Mouse (Mus musculus) bone marrow macrophage, adult 2 months (primary cell): ENCODE measurements around the gene Gm27021. TPM values are rescaled to one million over a fixed set of nuclear protein-coding genes. Genes with fewer than 3 reads are reported as not detected.

ENCODE experiments used
- H3K27ac ChIP-seq: 2 replicates; pipeline ENCODE4 v1.5.1; 2012; ENCODE audit warnings: low read depth, low read length; ENCODE audit not compliant: insufficient read depth
- H3K4me1 ChIP-seq: 2 replicates; pipeline ENCODE4 v1.6.1; 2012; ENCODE audit warnings: low read length; ENCODE audit not compliant: control insufficient read depth, insufficient read depth
- H3K4me3 ChIP-seq: 2 replicates; pipeline ENCODE4 v1.5.1; 2012; ENCODE audit warnings: mild to moderate bottlenecking, low read length, moderate library complexity; ENCODE audit not compliant: insufficient read depth
- CTCF ChIP-seq: IDR thresholded peaks from 2 replicates; pipeline ENCODE4 v1.5.1; 2012; ENCODE audit warnings: low read depth, mild to moderate bottlenecking, low read length, moderate library complexity
- POLR2A ChIP-seq: IDR thresholded peaks from 2 replicates; pipeline ENCODE4 v1.6.1; 2012; ENCODE audit warnings: mild to moderate bottlenecking, low read depth, low read length, borderline replicate concordance
- polyA plus RNA-seq: library from polyadenylated mRNA; stranded (reverse); fragments of >200 nt; gene quantifications from 2 replicates; pipeline ENCODE4 v1.2.4, GENCODE M21; 2012; ENCODE audit not compliant: missing spikeins, insufficient read depth, insufficient read length

Gm27021 gene
- polyA plus RNA-seq, 1 experiment = not detected

DNA sequence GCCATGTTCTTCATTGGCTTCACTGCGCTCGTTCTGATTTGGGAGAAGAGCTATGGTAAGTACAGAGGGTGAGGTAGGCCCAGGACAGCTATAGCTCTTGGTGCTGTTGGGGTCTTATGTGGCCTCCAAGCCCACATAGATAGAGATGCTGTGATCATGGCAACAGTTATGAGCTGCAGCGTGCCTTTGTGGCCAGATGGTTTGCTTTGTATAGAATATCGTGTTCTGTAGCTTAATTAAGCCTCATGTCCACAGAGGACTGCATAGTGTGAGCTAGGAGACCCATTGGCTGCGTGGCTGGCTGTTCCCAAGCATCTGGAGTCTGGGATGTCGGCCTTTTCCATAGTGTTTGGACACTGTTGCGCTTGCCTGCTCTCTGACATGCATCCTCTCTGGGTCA lies 5.4 kb upstream of the Gm27021 start:
- TF ChIP-seq CTCF (no peak), POLR2A (no peak)
- H3K4me1 ChIP-seq = peaks cover 31% of the 10 kb centered on the region; the same call in 1 of the 2 replicates
- no peak overlapping the region for H3K27ac ChIP-seq
- H3K4me3 ChIP-seq = no peak overlapping the region

DNA sequence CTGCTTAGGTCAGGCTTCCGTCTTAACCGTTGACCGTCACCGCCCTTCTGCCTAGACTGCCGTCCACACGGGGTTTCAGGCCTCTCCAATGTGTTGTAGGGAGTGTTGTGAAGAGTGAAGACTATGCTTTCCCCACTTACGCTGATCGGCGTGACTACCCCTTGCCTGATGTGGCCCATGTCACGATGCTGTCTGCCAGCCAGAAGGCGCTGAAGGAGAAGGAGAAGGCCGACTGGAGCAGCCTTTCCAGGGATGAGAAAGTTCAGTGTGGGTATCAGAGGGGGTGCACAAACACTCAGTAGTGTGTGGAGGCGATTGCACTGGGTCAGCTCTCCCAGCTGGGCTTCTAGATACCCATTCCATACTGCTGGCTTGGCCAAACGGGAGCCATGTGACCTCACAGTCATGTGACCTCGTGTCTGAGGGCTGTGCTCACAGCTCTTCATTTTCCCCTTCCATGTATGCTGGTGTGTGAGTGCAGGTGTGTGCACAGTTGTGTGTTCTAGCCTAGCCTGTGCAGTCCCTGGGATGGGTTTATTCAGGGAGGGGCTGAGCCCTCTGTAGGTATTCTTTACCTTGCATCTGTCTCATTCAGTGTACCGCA lies 4.8 kb upstream of the Gm27021 start:
- Histone ChIP-seq H3K27ac (no peak overlapping the region), H3K4me1 (peaks cover 31% of the 10 kb centered on the region; the same call in 1 of the 2 replicates), H3K4me3 (no peak overlapping the region)
- no peak for TF ChIP-seq POLR2A
- TF ChIP-seq CTCF = no peak

DNA sequence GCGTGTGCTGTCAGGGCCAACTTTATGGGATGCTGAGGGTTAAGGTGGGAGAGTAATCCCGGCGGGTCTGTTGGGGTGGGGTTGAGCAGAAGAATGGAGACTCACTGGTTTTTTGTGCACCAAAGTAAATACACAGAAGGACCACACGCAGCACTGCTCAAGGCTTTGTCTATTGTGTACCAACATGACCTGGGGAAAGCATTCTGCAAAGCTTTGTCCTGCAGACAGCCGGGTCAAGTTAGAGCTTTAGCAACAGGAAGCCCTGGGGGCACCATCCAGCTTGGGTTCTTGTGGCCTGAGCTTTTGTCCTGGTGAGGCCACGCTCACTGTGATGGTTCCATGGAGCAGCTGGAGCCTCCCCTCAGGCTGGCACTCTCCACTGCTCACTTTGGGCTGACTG lies 3.9 kb upstream of the Gm27021 start:
- Histone ChIP-seq H3K4me1 (peaks cover 31% of the 10 kb centered on the region), H3K4me3 (no peak overlapping the region), H3K27ac (no peak overlapping the region)
- TF ChIP-seq CTCF (no peak), POLR2A (no peak)

DNA sequence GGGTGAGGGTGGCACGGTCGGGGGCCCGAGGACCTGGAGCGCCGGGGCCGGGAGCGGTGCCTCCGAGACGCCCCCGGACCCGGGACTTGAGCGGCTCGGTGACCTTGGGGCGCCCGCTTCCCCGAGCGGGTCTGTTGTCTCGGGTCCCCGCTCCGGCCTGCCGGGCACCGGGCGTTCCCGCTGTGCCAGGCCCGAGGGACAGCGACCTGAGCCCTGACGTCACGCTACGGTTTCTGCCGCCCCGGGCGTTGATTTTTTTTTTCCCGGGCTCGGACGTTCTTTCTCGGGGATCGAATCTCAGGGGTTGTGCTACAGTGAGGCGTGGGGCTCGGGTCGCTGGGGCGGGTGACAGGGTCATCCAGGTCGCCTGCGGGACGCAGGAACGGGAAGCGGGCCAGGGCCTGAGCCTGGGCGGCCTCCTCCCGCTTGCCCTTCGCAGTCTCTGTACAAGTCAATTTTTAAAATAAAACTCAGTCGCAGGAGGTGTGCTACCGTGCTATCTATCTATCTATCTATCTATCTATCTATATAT lies 561 bp upstream of the Gm27021 start, which contains the start of gene Emc8:
Gene Emc8, minus strand, starts transcription at position 200 of the 532 bp plus-strand sequence.
- Histone ChIP-seq H3K27ac (peak within 1 kb of the TSS; percentile 75), H3K4me3 (peak within 1 kb of the TSS; percentile 99), H3K4me1 (peaks cover 55% of the 10 kb centered on the region)
- TF ChIP-seq POLR2A (no peak), CTCF (no peak)

DNA sequence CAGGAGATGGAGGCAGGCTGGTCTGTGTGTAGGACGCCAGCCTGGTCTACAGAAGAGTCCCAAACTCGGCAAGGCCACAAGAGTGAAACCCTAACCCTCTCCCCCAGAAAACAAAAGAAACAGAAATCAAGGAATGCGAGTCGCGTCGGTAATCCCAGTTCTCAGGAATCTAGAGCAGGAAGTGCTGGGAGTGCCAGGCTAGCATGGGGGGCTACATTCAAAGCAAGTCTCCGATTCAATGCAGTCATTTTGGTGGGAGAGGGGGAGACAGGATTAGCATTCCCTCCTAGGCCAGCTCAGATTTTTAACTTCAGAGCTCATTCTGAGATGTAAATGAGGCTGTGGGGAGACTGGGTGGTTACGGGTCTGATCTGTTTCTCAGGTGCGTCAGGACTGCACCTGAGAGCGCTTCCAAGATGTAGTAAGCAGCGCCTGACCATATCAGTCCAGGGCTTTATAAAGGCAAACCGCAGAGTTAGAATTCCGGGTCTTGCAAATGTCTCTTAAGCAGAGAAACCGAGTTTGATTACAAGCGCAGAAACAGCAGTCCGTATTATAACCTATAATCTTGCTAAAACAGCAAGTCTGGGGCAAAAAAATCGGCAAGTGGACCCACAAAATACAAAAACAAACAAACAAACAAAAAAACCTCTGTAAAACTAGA lies 940 bp downstream of the Gm27021 start:
- H3K4me3 ChIP-seq = peak overlapping the region; percentile 99
- 0 out of 2 replicates have a peak overlapping the region, but pooled peaks have one; percentile 13 for H3K27ac ChIP-seq
- TF ChIP-seq POLR2A = no peak
- peaks cover 46% of the 10 kb centered on the region for H3K4me1 ChIP-seq

DNA sequence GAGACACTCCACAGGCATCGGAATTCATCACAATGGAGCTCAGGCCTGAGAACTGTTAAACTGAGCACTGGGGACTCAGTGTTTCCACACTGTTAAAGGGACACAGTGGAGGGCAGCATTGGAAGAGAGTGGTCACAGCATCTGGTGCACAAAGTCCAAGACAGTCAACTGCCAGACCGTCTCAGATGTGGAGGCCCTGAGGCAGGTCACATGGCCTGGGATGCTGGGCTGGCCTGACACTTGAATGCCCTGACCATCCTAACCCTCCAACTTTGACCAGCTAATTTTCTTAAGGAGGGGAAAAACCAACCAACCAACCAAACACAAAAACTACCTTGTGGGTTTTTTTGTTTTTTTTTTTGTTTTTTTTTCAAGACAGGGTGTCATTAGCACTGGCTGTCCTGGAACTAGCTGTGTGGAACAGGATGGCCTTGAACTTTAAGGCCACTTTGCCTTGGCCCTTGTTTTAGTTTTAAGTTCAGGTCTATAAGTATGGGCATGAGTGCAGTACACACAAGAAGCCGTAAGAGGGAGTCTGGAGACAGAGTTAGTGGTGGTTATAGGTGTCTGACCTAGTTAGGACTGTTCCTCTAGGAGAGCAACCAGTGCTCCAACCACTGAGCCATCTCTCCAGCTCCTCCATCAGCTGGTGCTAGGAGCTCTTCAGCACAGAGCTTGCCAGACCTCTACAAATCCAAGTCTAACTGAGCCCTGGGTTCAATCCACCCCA lies 2.0 kb downstream of the Gm27021 start:
- peaks cover 37% of the 10 kb centered on the region for H3K4me1 ChIP-seq
- TF ChIP-seq CTCF (no peak), POLR2A (no peak)
- no peak overlapping the region for H3K27ac ChIP-seq
- peak overlapping the region; percentile 99; the same call in 1 of the 2 replicates for H3K4me3 ChIP-seq

DNA sequence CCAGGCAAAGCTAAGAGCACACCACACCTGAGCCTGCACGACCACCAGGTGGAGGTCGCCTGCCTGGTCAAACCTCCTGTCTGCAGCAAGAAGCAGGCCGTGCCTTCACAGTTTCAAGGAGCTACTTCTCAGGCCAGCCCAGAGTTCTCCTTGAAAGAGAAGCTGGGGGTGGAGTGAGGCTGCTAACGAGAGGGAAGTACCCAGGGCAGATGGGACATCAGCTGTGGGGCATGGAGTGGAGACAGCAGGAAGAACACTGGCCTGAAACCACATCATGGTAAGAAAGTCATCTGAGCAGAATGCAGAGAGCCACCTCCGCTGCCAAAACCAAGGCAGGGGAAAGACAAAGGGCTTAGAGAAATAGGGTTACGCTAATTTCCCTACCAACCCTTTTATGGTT lies 3.3 kb downstream of the Gm27021 start:
- H3K4me3 ChIP-seq = peak overlapping the region; percentile 19; the same call in 1 of the 2 replicates
- peak overlapping the region; percentile 23 for H3K27ac ChIP-seq
- H3K4me1 ChIP-seq = peaks cover 29% of the 10 kb centered on the region
- TF ChIP-seq CTCF (no peak), POLR2A (no peak)

DNA sequence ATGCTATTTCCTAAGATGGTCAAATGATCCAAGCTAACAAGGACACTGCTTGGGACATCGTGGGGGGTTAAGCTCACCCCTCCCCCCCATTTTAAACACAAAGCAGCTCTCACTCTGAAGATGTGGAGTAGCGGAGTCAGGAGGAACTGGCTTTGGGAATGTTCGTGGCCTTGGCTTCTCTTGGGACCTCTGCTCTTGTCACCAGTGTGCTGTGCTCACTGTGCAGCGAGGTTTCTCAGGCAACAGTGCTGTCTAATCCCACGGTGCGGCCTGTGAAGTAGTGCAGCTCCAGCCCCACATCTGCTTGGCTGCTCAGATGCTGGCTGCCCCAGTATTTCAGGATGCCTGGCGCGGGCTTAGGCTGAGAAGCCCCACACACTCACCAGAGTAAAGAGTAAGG lies 10.5 kb downstream of the Gm27021 start:
- Histone ChIP-seq H3K4me1 (no peaks in the 10 kb centered on the region), H3K4me3 (no peak overlapping the region), H3K27ac (no peak overlapping the region)
- TF ChIP-seq CTCF (no peak), POLR2A (no peak)

DNA sequence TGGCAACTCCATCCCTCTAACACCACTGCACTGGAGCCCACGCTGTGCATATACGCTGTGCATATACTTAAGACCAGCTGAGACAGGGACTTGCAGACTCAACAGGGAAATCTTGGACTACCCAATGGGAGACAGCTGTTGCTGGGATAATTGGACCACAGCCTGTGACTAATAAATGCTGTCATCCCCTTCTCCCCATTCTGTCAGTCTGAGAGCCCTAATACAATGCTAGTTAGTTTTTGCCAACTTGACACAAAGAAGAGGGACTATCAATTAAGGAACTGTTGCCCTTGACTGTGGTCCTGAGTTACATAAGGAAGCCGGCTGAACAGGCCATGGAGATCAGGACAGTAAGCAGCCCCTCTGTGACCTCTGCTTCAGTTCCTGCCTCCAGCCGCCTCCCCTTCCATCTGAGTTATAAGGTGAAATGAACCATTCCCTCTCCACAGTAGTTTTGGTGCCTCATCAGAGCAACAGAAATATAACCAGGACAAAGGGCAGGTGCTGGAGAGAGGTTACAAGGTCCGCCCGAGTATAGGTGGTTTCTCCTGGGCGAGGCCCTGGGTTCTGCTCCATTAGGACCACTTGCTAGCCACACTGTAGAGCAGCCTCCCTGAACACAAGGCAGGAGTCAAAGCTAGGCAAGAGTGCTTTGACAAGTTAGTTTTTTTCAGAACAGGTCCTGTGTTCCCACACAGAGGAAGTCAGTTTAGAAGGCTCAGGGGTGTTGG lies 11.4 kb downstream of the Gm27021 start:
- no peak for TF ChIP-seq CTCF
- TF ChIP-seq POLR2A = no peak
- Histone ChIP-seq H3K4me1 (no peaks in the 10 kb centered on the region), H3K27ac (no peak overlapping the region), H3K4me3 (no peak overlapping the region)
